17 mouse cellular contexts compared by ENCODE assay signal in genomic region chr6:54432191-54432590, GRCm38 (mm10). TPM values are rescaled to one million over a fixed set of nuclear protein-coding genes. Genes with fewer than 3 reads are reported as not detected.
DNase-seq lines count a peak whose midpoint lies in the region; ATAC-seq and TF ChIP-seq lines count a peak whose summit lies in the region.
"Had no signal": no experiment of that assay in that cellular context is flagged by ENCODE, and none has a peak within 500 bp of the region (broad histone marks: within the 10 kb centered on the region; RNA-seq: fewer than 3 reads in every experiment).

No protein-coding gene starts in this region.

- no peaks in the 10 kb centered on the region for H3K9me3 ChIP-seq in forebrain, embryonic 15.5 days
- no peaks in the 10 kb centered on the region for H3K9me3 ChIP-seq in forebrain, embryonic 12.5 days
- H3K9me3 ChIP-seq in hindbrain, embryonic 13.5 days: no peaks in the 10 kb centered on the region
- H3K9me3 ChIP-seq in hindbrain, embryonic 11.5 days (ENCODE audit: control insufficient read depth, low read length): no peaks in the 10 kb centered on the region
- no peaks in the 10 kb centered on the region for H3K9me3 ChIP-seq in liver, embryonic 12.5 days (replicated peaks)
- H3K9me3 ChIP-seq: limb, embryonic 12.5 days; midbrain, embryonic 12.5 days; stomach, embryonic 15.5 days had no signal

- no peak for TF ChIP-seq POLR2A in liver, adult 2 months (IDR thresholded peaks at IDR 0.05; ENCODE audit: extremely low read depth, insufficient read depth, low read length)

- ATAC-seq in forebrain, embryonic 15.5 days (replicated peaks): no peak
- no peak for ATAC-seq in forebrain, embryonic 12.5 days (ENCODE audit: low FRiP score)
- ATAC-seq in hindbrain, embryonic 13.5 days (ENCODE audit: low FRiP score): no peak
- no peak for ATAC-seq in hindbrain, embryonic 11.5 days (ENCODE audit: low FRiP score)
- no peak for ATAC-seq in liver, embryonic 12.5 days
- ATAC-seq: CD4-positive, CD25-positive, alpha-beta regulatory T cell, adult 4 months; inflammation-experienced regulatory T-cells, adult 6 months; liver, postnatal 0 days had no signal

- H3K4me2 ChIP-seq in forebrain, embryonic 15.5 days (replicated peaks): no peak overlapping the region
- no peak overlapping the region for H3K4me2 ChIP-seq in forebrain, embryonic 12.5 days
- H3K4me2 ChIP-seq in hindbrain, embryonic 13.5 days: peak overlapping the region; percentile 26; the same call in 1 of the 2 replicates
- no peak overlapping the region for H3K4me2 ChIP-seq in hindbrain, embryonic 11.5 days (replicated peaks; ENCODE audit: low read depth, low read length)
- no peak overlapping the region for H3K4me2 ChIP-seq in liver, embryonic 12.5 days
- H3K4me2 ChIP-seq: limb, embryonic 12.5 days; liver, embryonic 11.5 days; midbrain, embryonic 12.5 days; stomach, embryonic 15.5 days had no signal

- H3K36me3 ChIP-seq in forebrain, embryonic 15.5 days: no peaks in the 10 kb centered on the region
- no peaks in the 10 kb centered on the region for H3K36me3 ChIP-seq in forebrain, embryonic 12.5 days (replicated peaks)
- H3K36me3 ChIP-seq in hindbrain, embryonic 13.5 days: no peaks in the 10 kb centered on the region
- H3K36me3 ChIP-seq in hindbrain, embryonic 11.5 days (ENCODE audit: control insufficient read depth, insufficient read depth, low read length): no peaks in the 10 kb centered on the region
- no peaks in the 10 kb centered on the region for H3K36me3 ChIP-seq in liver, adult 2 months (ENCODE audit: control insufficient read depth, insufficient read depth, low read length)
- no peaks in the 10 kb centered on the region for H3K36me3 ChIP-seq in liver, embryonic 12.5 days
- H3K36me3 ChIP-seq: limb, embryonic 12.5 days; midbrain, embryonic 12.5 days; stomach, embryonic 15.5 days had no signal

- H3K9ac ChIP-seq in forebrain, embryonic 15.5 days (replicated peaks): no peak overlapping the region
- H3K9ac ChIP-seq in forebrain, embryonic 12.5 days: no peak overlapping the region
- no peak overlapping the region for H3K9ac ChIP-seq in hindbrain, embryonic 13.5 days
- H3K9ac ChIP-seq in hindbrain, embryonic 11.5 days (ENCODE audit: low read depth, low read length): no peak overlapping the region
- no peak overlapping the region for H3K9ac ChIP-seq in liver, adult 2 months (ENCODE audit: low read depth, low read length)
- no peak overlapping the region for H3K9ac ChIP-seq in liver, embryonic 12.5 days
- H3K9ac ChIP-seq: limb, embryonic 12.5 days; liver, postnatal 0 days; midbrain, embryonic 12.5 days; stomach, embryonic 15.5 days had no signal

- 0 out of 2 replicates have a peak overlapping the region, but pooled peaks have one; percentile 12 for H3K27ac ChIP-seq in forebrain, embryonic 15.5 days (replicated peaks)
- H3K27ac ChIP-seq in forebrain, embryonic 12.5 days: no peak overlapping the region
- H3K27ac ChIP-seq in hindbrain, embryonic 13.5 days: no peak overlapping the region
- H3K27ac ChIP-seq in hindbrain, embryonic 11.5 days (ENCODE audit: low read depth, low read length): no peak overlapping the region
- no peak overlapping the region for H3K27ac ChIP-seq in liver, adult 2 months (replicated peaks; ENCODE audit: insufficient read depth, low read depth, low read length)
- H3K27ac ChIP-seq in liver, embryonic 12.5 days: no peak overlapping the region
- H3K27ac ChIP-seq: limb, embryonic 12.5 days; midbrain, embryonic 12.5 days; stomach, embryonic 15.5 days had no signal

- no peak for DNase-seq in hindbrain, embryonic 11.5 days (ENCODE audit: low spot score)
- DNase-seq in liver, adult 2 months (ENCODE audit: extremely low read depth, low read depth, low spot score): peak; percentile 62
- no peak for DNase-seq in urinary bladder, adult 2 months (ENCODE audit: low spot score)
- DNase-seq: adrenal gland, postnatal 14 days; kidney, adult 11 months; kidney, postnatal 14 days; liver, postnatal 0 days had no signal

- TF ChIP-seq CTCF in liver, adult 2 months (IDR thresholded peaks at IDR 0.05; ENCODE audit: low read depth, low read length): no peak

- H3K27me3 ChIP-seq in forebrain, embryonic 15.5 days: no peaks in the 10 kb centered on the region
- H3K27me3 ChIP-seq in forebrain, embryonic 12.5 days: peaks cover 36% of the 10 kb centered on the region
- H3K27me3 ChIP-seq in hindbrain, embryonic 13.5 days: peaks cover 31% of the 10 kb centered on the region
- peaks cover 25% of the 10 kb centered on the region for H3K27me3 ChIP-seq in hindbrain, embryonic 11.5 days (ENCODE audit: control insufficient read depth, insufficient read depth, low read length)
- no peaks in the 10 kb centered on the region for H3K27me3 ChIP-seq in liver, adult 2 months (ENCODE audit: control insufficient read depth, insufficient read depth, low read length)
- H3K27me3 ChIP-seq in liver, embryonic 12.5 days (replicated peaks): peaks cover 44% of the 10 kb centered on the region

- H3K79me2 ChIP-seq in liver, adult 2 months (ENCODE audit: control insufficient read depth, insufficient read depth, low read length): peaks cover 4% of the 10 kb centered on the region; the same call in 1 of the 2 replicates

- no peak overlapping the region for H3K4me3 ChIP-seq in forebrain, embryonic 15.5 days
- no peak overlapping the region for H3K4me3 ChIP-seq in forebrain, embryonic 12.5 days (replicated peaks)
- no peak overlapping the region for H3K4me3 ChIP-seq in hindbrain, embryonic 13.5 days
- H3K4me3 ChIP-seq in hindbrain, embryonic 11.5 days (ENCODE audit: low read depth, low read length): no peak overlapping the region
- no peak overlapping the region for H3K4me3 ChIP-seq in liver, adult 2 months (ENCODE audit: insufficient read depth, low read depth, low read length)
- no peak overlapping the region for H3K4me3 ChIP-seq in liver, embryonic 12.5 days
- H3K4me3 ChIP-seq: limb, embryonic 12.5 days; midbrain, embryonic 12.5 days; stomach, embryonic 15.5 days had no signal

- WGBS in forebrain, embryonic 15.5 days: 74% methylated on average over 9 of the region's 9 CpGs
- 79% methylated on average over 9 of the region's 9 CpGs for WGBS in forebrain, embryonic 12.5 days
- WGBS in hindbrain, embryonic 13.5 days: 78% methylated on average over 9 of the region's 9 CpGs
- WGBS in hindbrain, embryonic 11.5 days: 87% methylated on average over 9 of the region's 9 CpGs
- 58% methylated on average over 9 of the region's 9 CpGs for WGBS in liver, adult 2 months
- WGBS in liver, embryonic 12.5 days (ENCODE audit: insufficient replicate concordance): 71% methylated on average over 9 of the region's 9 CpGs

- peaks cover 58% of the 10 kb centered on the region for H3K4me1 ChIP-seq in forebrain, embryonic 15.5 days
- peaks cover 32% of the 10 kb centered on the region for H3K4me1 ChIP-seq in forebrain, embryonic 12.5 days
- H3K4me1 ChIP-seq in hindbrain, embryonic 13.5 days (replicated peaks): peaks cover 62% of the 10 kb centered on the region
- 0 out of 2 replicates have a peak, but pooled peaks cover 5% of the 10 kb centered on the region for H3K4me1 ChIP-seq in hindbrain, embryonic 11.5 days (replicated peaks; ENCODE audit: control insufficient read depth, insufficient read depth, low read length)
- peaks cover 17% of the 10 kb centered on the region for H3K4me1 ChIP-seq in liver, adult 2 months (ENCODE audit: control insufficient read depth, insufficient read depth, low read length)
- peaks cover 16% of the 10 kb centered on the region for H3K4me1 ChIP-seq in liver, embryonic 12.5 days

RNA-seq across cellular contexts. Expression of gene Wipf3, which starts 2.8 kb away (rescaled TPM):
- 3.6 and 4.6 TPM in 2 replicates for polyA plus RNA-seq in forebrain, embryonic 15.5 days (2015; fragmentation: Nextera tagmentation; extraction: Ambion mirVana)
- polyA plus RNA-seq in forebrain, embryonic 12.5 days (2016; fragmentation: Nextera tagmentation; extraction: Ambion mirVana): 1.6 and 1.7 TPM in 2 replicates
- polyA plus RNA-seq in hindbrain, embryonic 13.5 days (2015; fragmentation: Nextera tagmentation; extraction: Ambion mirVana): 3.2 and 3.5 TPM in 2 replicates
- polyA plus RNA-seq in hindbrain, embryonic 11.5 days (2014; fragmentation: Nextera tagmentation; extraction: Ambion mirVana): 0.63 and 0.83 TPM in 2 replicates
- 6.0 and 6.4 TPM in 2 replicates for total RNA-seq in liver, adult 2 months (2014; rRNA removed)
- 2.0 and 2.3 TPM in 2 replicates for polyA plus RNA-seq in liver, adult 2 months (2012; rRNA removed)
- 0.14 and 0.15 TPM in 2 replicates for polyA plus RNA-seq in liver, embryonic 12.5 days (2016; fragmentation: Nextera tagmentation; extraction: Ambion mirVana)
- polyA plus RNA-seq in urinary bladder, adult 2 months (2012; rRNA removed): 0.95 and 1.7 TPM in 2 replicates
- polyA plus RNA-seq: CD4-positive, CD25-positive, alpha-beta regulatory T cell, adult 4 months had no signal
